8 mouse cellular contexts compared by ENCODE assay signal in the genomic region with DNA sequence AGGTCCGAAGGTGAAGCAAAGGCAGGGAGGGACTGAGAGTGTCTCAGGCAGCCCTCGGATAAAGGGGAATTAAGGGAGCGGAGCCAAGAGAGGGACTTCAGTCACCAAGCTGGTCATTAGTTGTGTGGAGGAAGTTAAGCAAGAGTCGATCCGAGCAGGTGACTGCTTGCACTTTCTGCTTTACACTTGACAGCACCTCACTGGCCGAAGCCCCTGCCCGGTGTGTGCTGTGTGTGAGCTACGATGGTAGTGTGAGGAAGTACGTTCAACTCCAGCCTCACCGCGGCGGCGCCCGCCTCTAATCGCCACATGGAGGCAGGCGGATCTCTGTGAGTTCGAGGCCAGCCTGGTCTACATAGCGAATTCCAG. TPM values are rescaled to one million over a fixed set of nuclear protein-coding genes. Genes with fewer than 3 reads are reported as not detected.
A peak's percentile ranks its signal among the peaks of the same experiment; 100 is the strongest.
DNase-seq lines count a peak whose midpoint lies in the region; ATAC-seq and TF ChIP-seq lines count a peak whose summit lies in the region.

No protein-coding gene starts in this region.

- peak overlapping the region; percentile 77 for H3K4me3 ChIP-seq in heart, embryonic 16.5 days (ENCODE audit: low read length)
- H3K4me3 ChIP-seq in G1E (ENCODE audit: low read depth, low read length): peak overlapping the region; percentile 75
- H3K4me3 ChIP-seq in forebrain, embryonic 11.5 days (ENCODE audit: low read depth, low read length): peak overlapping the region; percentile 67
- peak overlapping the region; percentile 55 for H3K4me3 ChIP-seq in limb, embryonic 12.5 days (replicated peaks)
- peak overlapping the region; percentile 62 for H3K4me3 ChIP-seq in neural tube, embryonic 12.5 days

- H3K27ac ChIP-seq in heart, embryonic 16.5 days (ENCODE audit: low read length): peak overlapping the region; percentile 99
- H3K27ac ChIP-seq in forebrain, embryonic 11.5 days (ENCODE audit: low read depth, low read length): peak overlapping the region; percentile 93
- H3K27ac ChIP-seq in limb, embryonic 12.5 days: peak overlapping the region; percentile 98
- peak overlapping the region; percentile 91 for H3K27ac ChIP-seq in neural tube, embryonic 12.5 days

- under 1% methylated on average over 18 of the region's 18 CpGs for WGBS in heart, embryonic 16.5 days
- WGBS in forebrain, embryonic 11.5 days: 1% methylated on average over 18 of the region's 18 CpGs
- WGBS in limb, embryonic 12.5 days: 1% methylated on average over 18 of the region's 18 CpGs
- WGBS in neural tube, embryonic 12.5 days: under 1% methylated on average over 18 of the region's 18 CpGs

- peaks cover 14% of the 10 kb centered on the region for H3K4me1 ChIP-seq in heart, embryonic 16.5 days (ENCODE audit: control insufficient read depth, insufficient read depth, low read length)
- H3K4me1 ChIP-seq in G1E (ENCODE audit: insufficient read depth, low read depth, low read length): peaks cover 26% of the 10 kb centered on the region
- H3K4me1 ChIP-seq in forebrain, embryonic 11.5 days (replicated peaks; ENCODE audit: control insufficient read depth, insufficient read depth, low read length): peaks cover 5% of the 10 kb centered on the region; the same call in 1 of the 2 replicates
- H3K4me1 ChIP-seq in limb, embryonic 12.5 days (replicated peaks): peaks cover 15% of the 10 kb centered on the region
- H3K4me1 ChIP-seq in neural tube, embryonic 12.5 days: peaks cover 11% of the 10 kb centered on the region

- DNase-seq in heart, postnatal 4 days: no peak
- DNase-seq in G1E (ENCODE audit: low spot score): peak; percentile 48
- DNase-seq in forebrain, embryonic 11.5 days (ENCODE audit: low spot score): peak; percentile 76
- DNase-seq in Muller cell, postnatal 12 days (ENCODE audit: inconsistent ontology term): no peak
- no peak for DNase-seq in right cerebral cortex, postnatal 25 days

- H3K36me3 ChIP-seq in heart, embryonic 16.5 days (ENCODE audit: control insufficient read depth, insufficient read depth): no peaks in the 10 kb centered on the region
- peaks cover 14% of the 10 kb centered on the region for H3K36me3 ChIP-seq in G1E (replicated peaks)
- no peaks in the 10 kb centered on the region for H3K36me3 ChIP-seq in forebrain, embryonic 11.5 days (ENCODE audit: control insufficient read depth, insufficient read depth, low read length)
- 0 out of 2 replicates have a peak, but pooled peaks cover 4% of the 10 kb centered on the region for H3K36me3 ChIP-seq in limb, embryonic 12.5 days
- H3K36me3 ChIP-seq in neural tube, embryonic 12.5 days: no peaks in the 10 kb centered on the region

- H3K9ac ChIP-seq in heart, embryonic 16.5 days (ENCODE audit: low read length): peak overlapping the region; percentile 90
- peak overlapping the region; percentile 84 for H3K9ac ChIP-seq in forebrain, embryonic 11.5 days (ENCODE audit: low read length)
- peak overlapping the region; percentile 79 for H3K9ac ChIP-seq in limb, embryonic 12.5 days (replicated peaks)
- peak overlapping the region; percentile 71 for H3K9ac ChIP-seq in neural tube, embryonic 12.5 days

- peak overlapping the region; percentile 83 for H3K4me2 ChIP-seq in heart, embryonic 16.5 days (ENCODE audit: low read depth, low read length)
- peak overlapping the region; percentile 89 for H3K4me2 ChIP-seq in forebrain, embryonic 11.5 days (ENCODE audit: low read depth, low read length, severe bottlenecking)
- peak overlapping the region; percentile 81 for H3K4me2 ChIP-seq in limb, embryonic 12.5 days
- H3K4me2 ChIP-seq in neural tube, embryonic 12.5 days (replicated peaks): peak overlapping the region; percentile 64

- no peak for TF ChIP-seq CTCF in G1E (IDR thresholded peaks at IDR 0.05; ENCODE audit: low read depth, low read length)

- H3K9me3 ChIP-seq in heart, embryonic 16.5 days (replicated peaks; ENCODE audit: control insufficient read depth, low read length): no peaks in the 10 kb centered on the region
- H3K9me3 ChIP-seq in G1E (replicated peaks): no peaks in the 10 kb centered on the region
- no peaks in the 10 kb centered on the region for H3K9me3 ChIP-seq in forebrain, embryonic 11.5 days (ENCODE audit: control insufficient read depth, low read length)
- no peaks in the 10 kb centered on the region for H3K9me3 ChIP-seq in limb, embryonic 12.5 days
- no peaks in the 10 kb centered on the region for H3K9me3 ChIP-seq in neural tube, embryonic 12.5 days

- H3K27me3 ChIP-seq in heart, embryonic 16.5 days (ENCODE audit: control insufficient read depth, insufficient read depth, low read length): no peaks in the 10 kb centered on the region
- H3K27me3 ChIP-seq in G1E (ENCODE audit: insufficient read depth, low read length): no peaks in the 10 kb centered on the region; the same call in 1 of the 2 replicates
- no peaks in the 10 kb centered on the region for H3K27me3 ChIP-seq in forebrain, embryonic 11.5 days (ENCODE audit: control insufficient read depth, insufficient read depth, low read length)
- H3K27me3 ChIP-seq in limb, embryonic 12.5 days: no peaks in the 10 kb centered on the region
- H3K27me3 ChIP-seq in neural tube, embryonic 12.5 days (replicated peaks): no peaks in the 10 kb centered on the region

- peak; percentile 11 for ATAC-seq in heart, embryonic 16.5 days (replicated peaks; ENCODE audit: extremely low read depth, insufficient read depth, low FRiP score)
- ATAC-seq in G1E (ENCODE audit: extremely low read depth, insufficient number of reproducible peaks, low FRiP score, poor library complexity, severe bottlenecking): peak; percentile 2; the same call in 1 of the 2 replicates
- ATAC-seq in forebrain, embryonic 11.5 days (replicated peaks; ENCODE audit: low FRiP score): no peak; the same call in 1 of the 2 replicates
- no peak; the same call in 1 of the 2 replicates for ATAC-seq in limb, embryonic 12.5 days (ENCODE audit: insufficient number of reproducible peaks, insufficient read depth, low FRiP score, low TSS enrichment, low read depth)
- ATAC-seq in neural tube, embryonic 12.5 days (ENCODE audit: low FRiP score, low read depth): peak; percentile 52

RNA-seq across cellular contexts. Expression of a gene that starts 0.4 kb away (rescaled TPM):
- polyA plus RNA-seq in heart, embryonic 16.5 days (2015; fragmentation: Nextera tagmentation; extraction: Ambion mirVana): 27.7 and 31.3 TPM in 2 replicates
- 10 to 100 TPM; 68.7 to 69.2 TPM for total RNA-seq in heart, postnatal 4 days (2021)
- total RNA-seq in G1E (2014; fragmentation: Nextera tagmentation) (188 and 200 TPM in 2 replicates), G1E (2017) (19.4 and 29.3 TPM in 2 replicates)
- 13.6 and 14.6 TPM in 2 replicates for polyA plus RNA-seq in G1E (2012)
- 15.1 and 15.5 TPM in 2 replicates for polyA plus RNA-seq in forebrain, embryonic 11.5 days (2014; fragmentation: Nextera tagmentation; extraction: Ambion mirVana)
- 32.1 and 37.7 TPM in 2 replicates for polyA plus RNA-seq in limb, embryonic 12.5 days (2016; fragmentation: Nextera tagmentation; extraction: Ambion mirVana)
- 22.0 and 23.9 TPM in 2 replicates for polyA plus RNA-seq in neural tube, embryonic 12.5 days (2016; fragmentation: Nextera tagmentation; extraction: Ambion mirVana)

RNA-seq across cellular contexts. Expression of a gene that starts 0.8 kb away (rescaled TPM):
- polyA plus RNA-seq in heart, embryonic 16.5 days (2015; fragmentation: Nextera tagmentation; extraction: Ambion mirVana): not detected in 2 replicates
- 1 to 10 TPM in 1 of 2 experiments, not detected in 1; 1.9 TPM for total RNA-seq in heart, postnatal 4 days (2021)
- total RNA-seq in G1E (2014; fragmentation: Nextera tagmentation) (not detected in 2 replicates), G1E (2017) (not detected in 2 replicates)
- 0.04 TPM in 1 of 2 replicates, not detected in the other for polyA plus RNA-seq in G1E (2012)
- polyA plus RNA-seq in forebrain, embryonic 11.5 days (2014; fragmentation: Nextera tagmentation; extraction: Ambion mirVana): 0.37 TPM in 1 of 2 replicates, not detected in the other
- not detected in 2 replicates for polyA plus RNA-seq in limb, embryonic 12.5 days (2016; fragmentation: Nextera tagmentation; extraction: Ambion mirVana)
- polyA plus RNA-seq in neural tube, embryonic 12.5 days (2016; fragmentation: Nextera tagmentation; extraction: Ambion mirVana): not detected in 2 replicates

RNA-seq across cellular contexts. Expression of a gene that starts 46.5 kb away (rescaled TPM):
- polyA plus RNA-seq in heart, embryonic 16.5 days (2015; fragmentation: Nextera tagmentation; extraction: Ambion mirVana): 62.2 and 66.0 TPM in 2 replicates
- total RNA-seq in heart, postnatal 4 days (2021): 10 to 100 TPM; 34.9 to 35.2 TPM
- total RNA-seq in G1E (2014; fragmentation: Nextera tagmentation): 274 and 321 TPM in 2 replicates
- total RNA-seq in G1E (2017): 77.5 and 80.3 TPM in 2 replicates
- 130 and 167 TPM in 2 replicates for polyA plus RNA-seq in G1E (2012)
- polyA plus RNA-seq in forebrain, embryonic 11.5 days (2014; fragmentation: Nextera tagmentation; extraction: Ambion mirVana): 52.7 and 58.4 TPM in 2 replicates
- 61.4 and 72.9 TPM in 2 replicates for polyA plus RNA-seq in limb, embryonic 12.5 days (2016; fragmentation: Nextera tagmentation; extraction: Ambion mirVana)
- polyA plus RNA-seq in neural tube, embryonic 12.5 days (2016; fragmentation: Nextera tagmentation; extraction: Ambion mirVana): 61.1 and 62.7 TPM in 2 replicates

Comparison
In these comparisons a context has a peak if more than half of its experiments do, and no peak if none do; other contexts are left out.
1. ATAC-seq: peak in heart, embryonic 16.5 days (single experiment), G1E (single experiment) and neural tube, embryonic 12.5 days (single experiment); none in forebrain, embryonic 11.5 days (single experiment) and limb, embryonic 12.5 days (single experiment).
2. DNase-seq: peak in G1E (single experiment) and forebrain, embryonic 11.5 days (single experiment); none in heart, postnatal 4 days (single experiment), Muller cell, postnatal 12 days (single experiment) and right cerebral cortex, postnatal 25 days (single experiment).
3. Peak in every context shown above with its lines, with median percentiles within 50 percentile points of each other: H3K27ac ChIP-seq, H3K4me2 ChIP-seq, H3K4me3 ChIP-seq and H3K9ac ChIP-seq.